Mouse (Mus musculus) ES-Bruce4 (cell line): ENCODE measurements around the gene Mylpf.
A peak's percentile ranks its signal among the peaks of the same experiment; 100 is the strongest.

Experiments used
- CTCF ChIP-seq: IDR thresholded peaks from one replicate; pipeline ENCODE4 v1.8.1; 2011; ENCODE audit warnings: low read depth, low read length
- EP300 ChIP-seq: IDR thresholded peaks from 2 replicates; pipeline ENCODE4 v1.6.1; 2011; ENCODE audit warnings: low read depth, low read length; ENCODE audit not compliant: insufficient read depth
- POLR2A ChIP-seq: IDR thresholded peaks from one replicate; pipeline ENCODE4 v1.8.1; 2011; ENCODE audit warnings: low read length; ENCODE audit not compliant: insufficient read depth

- TF ChIP-seq CTCF (no peak), POLR2A (no peak), EP300 (peak; percentile 70; the same call in 1 of the 2 replicates)
Measured at GRCm38 (mm10) chr7:127223515-127224478, 15.1 kb downstream of the Mylpf start.
